Mouse (Mus musculus) CH12.LX (cell line): Measurements from ENCODE around the gene Hist1h4a. TPM values are rescaled to one million over a fixed set of nuclear protein-coding genes. Genes with fewer than 3 reads are reported as not detected.

Source experiments
- DNase-seq: peaks from one replicate; pipeline ENCODE4 v3.0.0-alpha.2; 2013; ENCODE audit errors: extremely low read depth
- H3K27ac ChIP-seq: 2 replicates; pipeline ENCODE4 v1.5.1; 2012; ENCODE audit warnings: low read depth, mild to moderate bottlenecking, control low read depth, moderate library complexity; ENCODE audit not compliant: insufficient read depth
- H3K27me3 ChIP-seq: replicated peaks from 2 replicates; pipeline ENCODE3; 2012; ENCODE audit warnings: inconsistent platforms
- H3K36me3 ChIP-seq, 2 experiments: replicated peaks in 1 of 2; 2 replicates each; pipeline versions ENCODE3 to v1.6.1; 2012; ENCODE audit warnings: inconsistent platforms in 1 of 2, low read length in 1 of 2, mild to moderate bottlenecking in 1 of 2, mixed read lengths in 1 of 2, moderate library complexity in 1 of 2; ENCODE audit not compliant: control insufficient read depth in 1 of 2, insufficient read depth in 1 of 2
- H3K4me1 ChIP-seq, 2 experiments: 2 replicates each; pipeline ENCODE4 v1.6.1; 2012; ENCODE audit warnings: inconsistent platforms in 1 of 2, moderate library complexity in 1 of 2; ENCODE audit not compliant: insufficient read depth in 2 of 2, control insufficient read depth in 1 of 2
- H3K4me2 ChIP-seq: 2 replicates; pipeline ENCODE4 v1.6.1; 2012; ENCODE audit warnings: low read depth, mild to moderate bottlenecking, control low read depth; ENCODE audit not compliant: poor library complexity, insufficient read depth, severe bottlenecking
- H3K4me3 ChIP-seq, 3 experiments: fragments of 150-350 bp in 1 of 3; sonication (generic) in 1 of 3; replicated peaks in 1 of 3; 2 replicates each; pipeline versions ENCODE3 to v1.5.1; 2011 to 2012; ENCODE audit warnings: low read depth in 2 of 3, low read length in 2 of 3, mild to moderate bottlenecking in 2 of 3, moderate library complexity in 2 of 3, control low read depth in 1 of 3, improper control_type of control experiment in 1 of 3, inconsistent platforms in 1 of 3, mixed read lengths in 1 of 3; ENCODE audit not compliant: poor library complexity in 1 of 3
- H3K79me2 ChIP-seq: replicated peaks from 2 replicates; pipeline ENCODE4 v1.6.1; 2012; ENCODE audit warnings: mild to moderate bottlenecking, moderate library complexity; ENCODE audit not compliant: control insufficient read depth, poor library complexity, insufficient read depth, severe bottlenecking; ENCODE audit errors: extremely low read depth
- H3K9ac ChIP-seq: 2 replicates; pipeline ENCODE4 v1.6.1; 2012; ENCODE audit warnings: low read depth, mild to moderate bottlenecking, control low read depth, moderate library complexity; ENCODE audit not compliant: insufficient read depth
- H3K9me3 ChIP-seq: replicated peaks from 2 replicates; pipeline ENCODE3; 2012; ENCODE audit warnings: low read length, inconsistent platforms, mixed read lengths
- CHD1 ChIP-seq: IDR thresholded peaks from 2 replicates; pipeline ENCODE4 v1.6.1; 2012; ENCODE audit warnings: low read depth, low read length, improper control_type of control experiment, inconsistent platforms
- CTCF ChIP-seq, 2 experiments: IDR thresholded peaks in 1 of 2; conservative IDR thresholded peaks in 1 of 2; 2 replicates each; pipeline ENCODE4 v1.5.1; 2011 to 2012; ENCODE audit warnings: low read depth in 2 of 2, low read length in 2 of 2, improper control_type of control experiment in 1 of 2, inconsistent platforms in 1 of 2, mild to moderate bottlenecking in 1 of 2, moderate library complexity in 1 of 2
- ELF1 ChIP-seq: IDR thresholded peaks from 2 replicates; pipeline ENCODE4 v1.6.1; 2014; ENCODE audit warnings: low read depth, mild to moderate bottlenecking, inconsistent platforms, low read length, improper control_type of control experiment
- GABPA ChIP-seq: IDR thresholded peaks from 2 replicates; pipeline ENCODE4 v1.6.1; 2012; ENCODE audit warnings: low read depth, low read length, improper control_type of control experiment, inconsistent platforms; ENCODE audit not compliant: insufficient replicate concordance
- HCFC1 ChIP-seq: IDR thresholded peaks from 2 replicates; pipeline ENCODE4 v1.6.1; 2012; ENCODE audit warnings: low read depth, mild to moderate bottlenecking, inconsistent platforms, low read length, improper control_type of control experiment
- IRF4 ChIP-seq: IDR thresholded peaks from 2 replicates; pipeline ENCODE4 v1.6.1; 2014; ENCODE audit warnings: low read depth, mild to moderate bottlenecking, inconsistent platforms, low read length, improper control_type of control experiment
- JUN ChIP-seq: IDR thresholded peaks from 2 replicates; pipeline ENCODE4 v1.6.1; 2011; ENCODE audit warnings: low read depth, mild to moderate bottlenecking, low read length, improper control_type of control experiment, moderate library complexity; ENCODE audit not compliant: insufficient read depth
- JUND ChIP-seq: conservative IDR thresholded peaks from 2 replicates; pipeline ENCODE4 v1.6.1; 2011; ENCODE audit warnings: low read depth, low read length, improper control_type of control experiment
- MAFK ChIP-seq: IDR thresholded peaks from 2 replicates; pipeline ENCODE4 v1.6.1; 2011; ENCODE audit warnings: low read length, improper control_type of control experiment; ENCODE audit not compliant: insufficient replicate concordance
- MAX ChIP-seq: IDR thresholded peaks from 2 replicates; pipeline ENCODE4 v1.6.1; 2011; ENCODE audit warnings: low read length, improper control_type of control experiment
- MAZ ChIP-seq: IDR thresholded peaks from 2 replicates; pipeline ENCODE4 v1.6.1; 2012; ENCODE audit warnings: low read depth, mild to moderate bottlenecking, inconsistent platforms, low read length, improper control_type of control experiment, moderate library complexity
- MEF2A ChIP-seq: IDR thresholded peaks from 2 replicates; pipeline ENCODE4 v1.6.1; 2014; ENCODE audit warnings: low read depth, mild to moderate bottlenecking, inconsistent platforms, low read length, improper control_type of control experiment, borderline replicate concordance
- MXI1 ChIP-seq: IDR thresholded peaks from 2 replicates; pipeline ENCODE4 v1.6.1; 2011; ENCODE audit warnings: mild to moderate bottlenecking, low read depth, low read length, improper control_type of control experiment
- MYC ChIP-seq: IDR thresholded peaks from 2 replicates; pipeline ENCODE4 v1.6.1; 2011; ENCODE audit warnings: low read depth, mild to moderate bottlenecking, improper control_type of control experiment, low read length
- PAX5 ChIP-seq: IDR thresholded peaks from 2 replicates; pipeline ENCODE4 v1.6.1; 2012; ENCODE audit warnings: low read length, inconsistent platforms, mixed read lengths
- POLR2A ChIP-seq: IDR thresholded peaks from 2 replicates; pipeline ENCODE4 v1.6.1; 2011; ENCODE audit warnings: low read depth, mild to moderate bottlenecking, improper control_type of control experiment, low read length
- POLR2AphosphoS2 ChIP-seq: IDR thresholded peaks from 2 replicates; pipeline ENCODE4 v1.6.1; 2011; ENCODE audit warnings: low read depth, low read length, improper control_type of control experiment
- RAD21 ChIP-seq: IDR thresholded peaks from 2 replicates; pipeline ENCODE4 v1.6.1; 2011; ENCODE audit warnings: low read depth, mild to moderate bottlenecking, low read length, improper control_type of control experiment, moderate library complexity
- SIN3A ChIP-seq: IDR thresholded peaks from 2 replicates; pipeline ENCODE4 v1.6.1; 2012; ENCODE audit warnings: low read length, improper control_type of control experiment, inconsistent platforms
- SMC3 ChIP-seq: IDR thresholded peaks from 2 replicates; pipeline ENCODE4 v1.6.1; 2011; ENCODE audit warnings: low read depth, low read length, improper control_type of control experiment
- TBP ChIP-seq: conservative IDR thresholded peaks from 2 replicates; pipeline ENCODE4 v1.6.1; 2011; ENCODE audit warnings: low read depth, low read length, improper control_type of control experiment
- TCF12 ChIP-seq: IDR thresholded peaks from 2 replicates; pipeline ENCODE4 v1.6.1; 2014; ENCODE audit warnings: low read depth, mild to moderate bottlenecking, inconsistent platforms, low read length, improper control_type of control experiment
- UBTF ChIP-seq: IDR thresholded peaks from 2 replicates; pipeline ENCODE4 v1.6.1; 2012; ENCODE audit warnings: low read depth, mild to moderate bottlenecking, inconsistent platforms, low read length, improper control_type of control experiment, moderate library complexity
- USF1 ChIP-seq: IDR thresholded peaks from 2 replicates; pipeline ENCODE4 v1.6.1; 2014; ENCODE audit warnings: low read depth, mild to moderate bottlenecking, inconsistent platforms, low read length, improper control_type of control experiment
- ZKSCAN1 ChIP-seq: IDR thresholded peaks from 2 replicates; pipeline ENCODE4 v1.6.1; 2012; ENCODE audit warnings: low read depth, inconsistent platforms, low read length, improper control_type of control experiment, borderline replicate concordance
- ZMIZ1 ChIP-seq: IDR thresholded peaks from 2 replicates; pipeline ENCODE4 v1.6.1; 2012; ENCODE audit warnings: low read depth, mild to moderate bottlenecking, inconsistent platforms, low read length, improper control_type of control experiment
- ZNF384 ChIP-seq: IDR thresholded peaks from 2 replicates; pipeline ENCODE4 v1.6.1; 2012; ENCODE audit warnings: low read depth, low read length, improper control_type of control experiment, inconsistent platforms
- dilution Hi-C: fragments of 300-500 bp; cut with MboI; formaldehyde crosslinking; loops from 2 replicates; pipeline ENCODE4 v1.14.3; 2020; ENCODE audit warnings: low sequenced_read_pairs; ENCODE audit not compliant: extremely low pct_unique_long_range_greater_than_20kb, extremely low pct_ligation_motif_present
- in situ Hi-C: fragments of 300-500 bp; cut with MboI; formaldehyde crosslinking; loops from 3 replicates; pipeline ENCODE4 v1.14.3; 2019; ENCODE audit warnings: low sequenced_read_pairs, low pct_ligation_motif_present, low pct_unique_long_range_greater_than_20kb, mixed read lengths
- polyA plus RNA-seq: library from polyadenylated mRNA; unstranded; fragments of >175 nt; gene quantifications from 2 replicates; pipeline ENCODE4 v1.2.1, GENCODE M21; 2012; ENCODE audit warnings: low read depth; ENCODE audit not compliant: insufficient read length
- total RNA-seq, 2 experiments: library from RNA; depleted of rRNA; stranded (reverse); fragments of 300-350 nt in 1 of 2; fragments of >200 nt in 1 of 2; gene quantifications; 2 replicates each; pipeline ENCODE4 v1.2.3; 2012 to 2014

Hist1h4a gene
- total and polyA plus RNA-seq, 3 experiments: 4.4 to 1,215 (median 18.4) TPM

DNA sequence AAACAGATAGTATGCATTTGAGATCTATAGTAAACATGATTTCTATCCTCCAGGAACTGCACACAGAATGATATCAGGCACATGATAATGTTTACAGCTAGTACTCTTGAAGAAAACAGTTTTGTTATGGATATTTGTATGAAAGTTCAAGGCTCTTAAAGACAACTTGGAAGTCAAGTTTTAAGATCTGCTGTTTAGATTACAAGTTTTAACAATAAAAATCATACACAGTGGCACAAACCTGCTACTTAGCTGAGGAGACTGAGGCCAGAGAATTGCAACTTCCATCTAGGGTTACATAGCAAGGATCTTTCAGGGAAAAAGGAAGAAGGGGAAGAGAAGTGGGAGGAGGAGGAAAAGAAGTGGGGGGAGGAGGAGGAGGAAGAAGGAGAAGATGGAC is 6.0 kb downstream of the Hist1h4a start:
- no peak overlapping the region for H3K4me3 ChIP-seq
- TF ChIP-seq SIN3A (no peak), IRF4 (no peak), HCFC1 (no peak), TBP (no peak), JUN (no peak), ELF1 (no peak), POLR2AphosphoS2 (no peak), MAX (no peak), GABPA (no peak), MXI1 (no peak), MAFK (no peak)
- in situ Hi-C loops (loop anchor here (25.0 kb wide), 1 partner anchor 1718 kb away; the partner anchor contains the start of genes Hist1h2ag, Hist1h2ah, Hist1h2bj and Hist1h2bk), dilution Hi-C loops (no loop called here)
- no peak for DNase-seq
- H3K27me3 ChIP-seq: no peaks in the 10 kb centered on the region
- H3K27ac ChIP-seq: peak overlapping the region; percentile 69
- H3K9ac ChIP-seq: no peak overlapping the region
- peaks cover 2 to 48% of the 10 kb centered on the region in 2 experiments; a peak in 3 of 4 replicates for H3K4me1 ChIP-seq
- 0 out of 2 replicates have a peak overlapping the region, but pooled peaks have one; percentile 29 for H3K4me2 ChIP-seq
- no peaks in the 10 kb centered on the region for H3K36me3 ChIP-seq
- no peaks in the 10 kb centered on the region for H3K79me2 ChIP-seq
- no peaks in the 10 kb centered on the region for H3K9me3 ChIP-seq

DNA sequence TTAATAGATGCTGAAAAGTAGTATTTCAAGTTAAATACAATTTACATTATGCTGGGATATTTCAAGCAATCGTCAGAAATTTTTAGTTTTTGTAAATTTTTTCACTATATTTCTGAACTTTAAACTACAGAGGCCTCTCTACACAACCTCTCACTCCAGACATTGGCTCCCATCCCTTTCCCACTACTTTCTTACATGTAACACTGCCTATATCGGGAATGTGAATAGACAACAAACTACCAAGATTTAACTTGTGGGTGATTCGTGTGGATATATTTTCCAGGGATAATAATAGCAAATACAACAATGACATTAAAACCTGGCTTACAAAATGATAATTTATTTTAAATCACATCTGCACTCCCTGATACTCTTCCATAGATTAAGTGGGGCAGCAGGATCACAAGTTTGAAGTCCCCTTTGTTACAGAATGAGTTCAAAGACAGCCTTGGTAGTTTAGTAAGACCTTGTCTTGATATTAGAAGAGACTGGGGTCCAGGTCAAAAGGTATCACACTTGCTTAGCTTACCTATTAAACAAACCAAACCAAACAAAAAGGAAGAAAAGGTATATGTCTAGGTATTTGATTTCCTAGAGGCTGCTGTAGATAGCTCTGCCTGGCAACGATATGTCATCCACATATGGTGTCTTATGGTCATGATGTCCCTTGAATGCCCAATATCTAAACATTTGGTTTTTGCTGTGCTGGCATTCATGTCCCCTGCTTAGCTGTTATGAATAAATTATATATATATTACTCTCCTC is 7.5 kb downstream of the Hist1h4a start:
- Histone ChIP-seq H3K4me3 (no peak overlapping the region), H3K9me3 (no peaks in the 10 kb centered on the region)
- in situ Hi-C loops: loop anchor here (25.0 kb wide), 1 partner anchor 1716 kb away; the partner anchor contains the start of genes Hist1h2ag, Hist1h2ah, Hist1h2bj and Hist1h2bk

More for the DNA sequence above, 7.5 kb downstream of the Hist1h4a start:
- TF ChIP-seq MAZ (no peak), MEF2A (no peak), CTCF (conservative IDR thresholded peaks at IDR 0.05 in 1 of 2, IDR thresholded peaks at IDR 0.05 in 1 of 2; ENCODE audit: low read depth in 2 of 2, low read length in 2 of 2) (no peak), TCF12 (no peak), SMC3 (no peak), POLR2AphosphoS2 (no peak), CHD1 (no peak), POLR2A (no peak), MYC (no peak), ZKSCAN1 (no peak), ZMIZ1 (no peak), USF1 (no peak), JUND (no peak), RAD21 (no peak), PAX5 (no peak), GABPA (no peak), UBTF (no peak), JUN (no peak), ZNF384 (no peak)
- Histone ChIP-seq H3K27me3 (no peaks in the 10 kb centered on the region), H3K9ac (peak overlapping the region; percentile 63; the same call in 1 of the 2 replicates), H3K4me1 (peaks cover 0 to 44% of the 10 kb centered on the region in 2 experiments; a peak in 2 of 4 replicates), H3K79me2 (no peaks in the 10 kb centered on the region), H3K27ac (peak overlapping the region; percentile 45), H3K4me2 (no peak overlapping the region), H3K36me3 (no peaks in the 10 kb centered on the region)
- dilution Hi-C loops: no loop called here
- no peak for DNase-seq
